Mouse (Mus musculus) retina, adult 2 months (tissue): ENCODE data around the gene Tmem258.

ENCODE experiments used
- DNase-seq: peaks from one replicate; pipeline ENCODE4 v3.0.0-alpha.2; 2012; ENCODE audit warnings: low read depth, low spot score

Gene Tmem258

GRCm38 (mm10) chr19:10184096-10184495, 19.7 kb upstream of the Tmem258 start:
- DNase-seq: no peak

GRCm38 (mm10) chr19:10185876-10186275, 17.9 kb upstream of the Tmem258 start:
- no peak for DNase-seq

- DNase-seq: no peak
These were observed 17.2 kb upstream of the Tmem258 start for GRCm38 (mm10) chr19:10186569-10186968.

GRCm38 (mm10) chr19:10188281-10188811, 15.5 kb upstream of the Tmem258 start:
- DNase-seq: no peak

- no peak for DNase-seq
These were observed 14.8 kb upstream of the Tmem258 start for GRCm38 (mm10) chr19:10189022-10189421.

GRCm38 (mm10) chr19:10189940-10190339, 13.9 kb upstream of the Tmem258 start:
- DNase-seq: no peak

- no peak for DNase-seq
These were observed 13.0 kb upstream of the Tmem258 start for GRCm38 (mm10) chr19:10190796-10191195.

- no peak for DNase-seq
These were observed 12.5 kb upstream of the Tmem258 start for GRCm38 (mm10) chr19:10191326-10191725.

GRCm38 (mm10) chr19:10194337-10194736, 9.5 kb upstream of the Tmem258 start:
- DNase-seq: no peak

- no peak for DNase-seq
These were observed 8.6 kb upstream of the Tmem258 start for GRCm38 (mm10) chr19:10195252-10195651.

- DNase-seq: no peak
These were observed 6.7 kb upstream of the Tmem258 start for GRCm38 (mm10) chr19:10197130-10197529.

GRCm38 (mm10) chr19:10198286-10198685, 5.5 kb upstream of the Tmem258 start:
- DNase-seq: no peak

GRCm38 (mm10) chr19:10198723-10199122, 5.1 kb upstream of the Tmem258 start:
- no peak for DNase-seq

- no peak for DNase-seq
These were observed 517 bp upstream of the Tmem258 start for GRCm38 (mm10) chr19:10203146-10203847.

- DNase-seq: no peak
These were observed 795 bp downstream of the Tmem258 start for GRCm38 (mm10) chr19:10204616-10205001.

- no peak for DNase-seq
These were observed 1.2 kb downstream of the Tmem258 start for GRCm38 (mm10) chr19:10205051-10205450.

- no peak for DNase-seq
These were observed 5.0 kb downstream of the Tmem258 start for GRCm38 (mm10) chr19:10208851-10209250.

GRCm38 (mm10) chr19:10210885-10211284, 7.1 kb downstream of the Tmem258 start:
- DNase-seq: no peak

- DNase-seq: no peak
These were observed 10.1 kb downstream of the Tmem258 start for GRCm38 (mm10) chr19:10213796-10214471.

GRCm38 (mm10) chr19:10216101-10216500, 12.3 kb downstream of the Tmem258 start:
- no peak for DNase-seq

GRCm38 (mm10) chr19:10219108-10219507, 15.3 kb downstream of the Tmem258 start:
- DNase-seq: no peak

GRCm38 (mm10) chr19:10219593-10219992, 15.8 kb downstream of the Tmem258 start:
- DNase-seq: no peak

- DNase-seq: no peak
These were observed 17.8 kb downstream of the Tmem258 start for GRCm38 (mm10) chr19:10221585-10221984.
